Mouse (Mus musculus) testis, adult 2 months (tissue): ENCODE data around the gene Plcb1.

ENCODE experiments used
- CTCF ChIP-seq: fragments of 200-500 bp; IDR thresholded peaks from 2 replicates; pipeline ENCODE4 v1.5.1; 2012; ENCODE audit warnings: low read depth, mild to moderate bottlenecking, inconsistent platforms, low read length, moderate library complexity; ENCODE audit not compliant: control insufficient read depth, insufficient read depth, insufficient replicate concordance
- POLR2A ChIP-seq: fragments of 200-500 bp; IDR thresholded peaks from 2 replicates; pipeline ENCODE4 v1.6.1; 2012; ENCODE audit warnings: low read depth, mild to moderate bottlenecking, inconsistent platforms, low read length, moderate library complexity; ENCODE audit not compliant: control insufficient read depth

- TF ChIP-seq POLR2A (no peak), CTCF (no peak)
Measured at GRCm38 (mm10) chr2:135010371-135010770, 224.5 kb downstream of the Plcb1 start.
